Mouse (Mus musculus): ENCODE measurements around the gene Ldb3.

Gene Ldb3

GRCm38 (mm10) chr14:34588498-34588897, at the start of gene Ldb3:
Ldb3 (minus strand) TSS chr14:34588682.
- CTCF ChIA-PET: no interaction called here

- CTCF ChIA-PET: no interaction called here
Observed at GRCm38 (mm10) chr14:34635721-34636120, 47.2 kb upstream of the Ldb3 start.

DNA sequence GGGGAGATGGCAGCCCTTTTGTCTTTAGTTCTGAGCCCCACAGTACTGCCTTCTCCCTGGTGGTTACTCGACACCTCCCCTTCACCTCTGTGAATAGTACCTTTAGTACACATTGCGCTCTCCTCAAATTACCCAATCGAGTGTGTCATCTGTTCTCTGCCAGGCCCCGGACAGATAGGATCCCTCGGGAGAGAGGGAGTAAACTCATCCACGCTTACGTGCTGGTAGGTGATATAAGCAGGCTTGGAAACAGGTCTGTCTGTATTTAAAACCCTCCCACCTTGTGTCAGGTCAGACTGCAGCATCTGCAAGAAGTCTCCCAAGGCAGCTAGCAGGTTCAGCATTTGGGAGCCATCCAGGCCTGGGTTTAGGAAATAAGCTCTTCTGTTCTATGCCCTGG, 46.7 kb upstream of the Ldb3 start:
- CTCF ChIA-PET: no interaction called here

- CTCF ChIA-PET: interaction anchor here (0.6 kb wide), 1 partner anchor 12 kb away, joined by 3 read pairs; no protein-coding TSS in a partner anchor
Observed at GRCm38 (mm10) chr14:34632722-34633448, 44.4 kb upstream of the Ldb3 start.

DNA sequence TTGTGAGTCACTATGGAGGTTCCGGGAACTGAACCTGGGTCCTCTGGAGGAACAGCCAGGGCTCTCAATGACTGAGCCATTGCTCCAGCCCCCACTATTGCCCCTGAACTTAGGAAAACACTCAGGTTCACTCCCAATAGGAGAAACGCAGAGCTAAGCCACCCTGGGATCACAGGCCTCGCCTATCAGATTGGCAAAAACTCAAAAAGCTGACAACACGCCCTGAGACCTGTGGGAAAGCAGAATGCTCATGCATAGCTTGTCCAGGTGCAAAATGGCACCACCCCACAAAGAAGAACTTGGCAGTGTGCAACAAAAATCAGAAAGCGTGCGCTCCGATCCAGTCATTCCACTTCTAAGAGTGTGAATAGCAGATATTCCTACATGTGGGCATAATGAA, 38.3 kb upstream of the Ldb3 start:
- CTCF ChIA-PET: no interaction called here

DNA sequence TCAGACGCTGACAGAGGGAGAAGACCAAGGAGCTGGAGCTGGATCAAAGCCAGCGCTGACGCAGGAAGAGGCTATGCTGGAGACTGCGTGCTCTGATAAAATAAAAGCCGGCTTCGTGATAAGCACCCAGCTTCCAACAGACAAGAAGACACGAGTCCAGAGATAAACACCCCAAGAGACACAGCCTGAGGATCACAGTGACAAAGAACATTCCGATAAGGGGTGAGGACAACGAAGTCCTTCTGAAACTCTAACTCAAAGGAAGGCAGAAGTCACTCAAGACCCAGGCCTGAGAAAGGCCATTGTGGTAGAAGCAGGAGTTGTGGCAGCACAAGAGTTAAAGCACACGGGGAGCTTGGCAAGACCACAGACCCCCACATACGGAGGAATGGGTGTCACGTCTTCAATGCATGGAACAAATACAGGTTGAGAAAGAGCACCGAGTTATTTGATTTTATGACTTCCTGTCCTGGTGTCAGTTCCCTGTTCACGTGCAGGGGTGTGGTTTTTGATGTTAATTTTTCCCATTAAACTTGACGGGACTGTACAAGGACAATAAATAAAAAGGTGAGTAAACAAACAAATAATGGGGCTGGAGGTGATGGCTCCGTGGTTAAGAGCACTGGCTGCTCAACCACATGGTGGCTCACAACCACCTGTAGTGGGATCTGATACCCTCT, 35.2 kb upstream of the Ldb3 start:
- CTCF ChIA-PET: no interaction called here

DNA sequence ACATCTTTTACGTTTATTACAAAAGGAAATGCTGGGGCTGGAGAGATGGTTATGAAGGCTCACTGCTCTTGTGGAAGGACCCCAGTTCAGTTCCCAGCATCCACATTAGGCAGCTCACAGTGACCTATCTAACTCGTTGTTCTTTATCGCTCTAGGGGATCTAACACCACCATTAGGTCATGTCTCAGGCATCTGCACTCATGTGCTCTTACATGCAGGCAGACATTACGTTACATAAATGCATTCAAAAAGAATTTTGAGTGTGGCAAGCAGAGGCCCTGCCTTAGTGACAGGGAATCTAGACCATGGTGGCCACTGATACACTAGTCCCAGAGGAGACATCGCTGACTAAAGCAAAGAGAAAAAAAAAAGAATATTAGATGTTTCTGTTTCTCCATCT, 34.6 kb upstream of the Ldb3 start:
- CTCF ChIA-PET: no interaction called here

DNA sequence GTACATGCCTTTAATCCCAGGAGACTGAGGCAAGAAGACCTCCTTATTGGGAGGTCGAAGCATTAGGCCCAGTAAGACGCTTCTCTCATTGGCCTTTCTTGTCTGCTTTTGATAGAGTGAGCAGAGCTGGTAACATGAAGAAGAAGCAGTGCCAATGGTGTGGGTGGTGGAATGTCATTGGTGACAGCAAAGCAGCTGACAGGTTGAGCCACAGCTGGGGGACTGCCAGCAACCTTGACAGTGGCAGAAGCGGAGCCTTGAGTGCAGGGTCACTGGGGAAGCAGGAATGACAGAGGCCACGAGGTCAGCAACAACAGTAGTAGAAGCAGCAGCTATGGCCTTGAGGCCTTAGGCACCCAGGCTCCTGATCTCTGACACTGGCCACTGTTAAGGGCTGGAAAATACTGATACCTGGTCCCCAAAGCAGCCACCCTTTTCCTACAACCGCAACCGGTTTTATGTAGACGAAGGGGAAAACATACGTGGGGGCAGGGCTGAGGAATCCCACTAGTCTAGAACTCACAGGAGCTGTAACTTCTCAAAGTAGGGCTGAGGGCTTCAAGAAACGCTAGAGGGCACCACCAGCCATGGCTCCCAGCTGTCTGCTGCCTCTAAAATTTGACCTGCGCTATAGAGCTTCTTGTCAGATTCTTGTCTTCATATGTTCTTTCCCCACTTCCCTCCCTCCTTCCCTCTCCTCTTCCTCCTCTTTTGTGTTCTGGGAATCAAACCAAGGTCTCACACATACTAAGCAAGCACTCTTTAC, 32.3 kb upstream of the Ldb3 start:
- CTCF ChIA-PET: interaction anchor here (0.7 to 1.3 kb wide), 3 partner anchors 13 to 157 kb away, joined by 3 read pairs; no protein-coding TSS in a partner anchor

GRCm38 (mm10) chr14:34618808-34619207, 30.3 kb upstream of the Ldb3 start:
- CTCF ChIA-PET: interaction anchor here (0.7 kb wide), 1 partner anchor 159 kb away, joined by 3 read pairs; no protein-coding TSS in a partner anchor

GRCm38 (mm10) chr14:34616821-34617220, 28.3 kb upstream of the Ldb3 start:
- CTCF ChIA-PET: interaction anchor here (0.7 to 1.3 kb wide), 3 partner anchors 13 to 161 kb away, joined by 4 to 7 read pairs (median 5); no protein-coding TSS in a partner anchor

GRCm38 (mm10) chr14:34615625-34616024, 27.1 kb upstream of the Ldb3 start:
- CTCF ChIA-PET: no interaction called here

GRCm38 (mm10) chr14:34615082-34615481, 26.6 kb upstream of the Ldb3 start:
- CTCF ChIA-PET: no interaction called here

DNA sequence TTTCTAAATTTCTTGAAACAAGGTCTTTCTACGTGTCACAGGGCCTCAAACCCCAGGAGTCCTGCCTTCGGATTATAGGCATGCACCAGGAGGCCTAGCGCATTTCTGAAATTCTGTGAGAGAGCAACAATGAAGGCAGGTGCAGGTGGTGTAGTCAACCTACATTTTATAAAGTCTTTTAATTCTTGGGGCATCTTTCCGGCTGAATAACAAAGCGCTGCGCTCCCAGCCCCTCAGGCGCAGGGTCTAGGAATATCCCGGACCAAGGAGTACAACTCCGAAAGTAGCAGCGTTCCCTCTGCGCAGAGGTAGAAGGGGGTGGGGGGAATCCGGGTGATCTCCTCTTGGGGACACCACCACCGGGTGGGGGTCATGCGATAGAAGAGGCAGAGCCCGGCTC, 26.1 kb upstream of the Ldb3 start:
- CTCF ChIA-PET: no interaction called here

- CTCF ChIA-PET: no interaction called here
Observed at GRCm38 (mm10) chr14:34613523-34613922, 25.0 kb upstream of the Ldb3 start.

DNA sequence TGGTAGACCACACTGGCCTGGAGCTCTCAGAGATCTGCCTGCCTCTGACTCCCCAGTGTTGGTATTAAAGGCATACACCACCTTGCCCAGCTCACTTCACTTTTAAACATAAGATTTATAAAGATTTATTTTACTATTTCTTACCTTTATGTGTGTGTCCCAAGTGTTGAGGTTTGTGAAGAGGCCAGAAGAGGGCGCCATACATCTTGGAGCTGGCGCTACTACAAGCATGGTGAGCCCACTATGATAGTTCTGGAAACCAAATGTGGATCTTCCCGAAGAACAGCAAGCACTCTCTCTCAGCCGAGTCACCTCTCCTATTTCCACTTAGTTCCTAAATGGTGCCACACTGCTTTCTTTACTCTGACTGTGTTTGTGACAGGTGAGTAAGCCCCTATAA, 23.7 kb upstream of the Ldb3 start:
- CTCF ChIA-PET: interaction anchor here (0.6 kb wide), 1 partner anchor 41 kb away, joined by 4 read pairs; no protein-coding TSS in a partner anchor

DNA sequence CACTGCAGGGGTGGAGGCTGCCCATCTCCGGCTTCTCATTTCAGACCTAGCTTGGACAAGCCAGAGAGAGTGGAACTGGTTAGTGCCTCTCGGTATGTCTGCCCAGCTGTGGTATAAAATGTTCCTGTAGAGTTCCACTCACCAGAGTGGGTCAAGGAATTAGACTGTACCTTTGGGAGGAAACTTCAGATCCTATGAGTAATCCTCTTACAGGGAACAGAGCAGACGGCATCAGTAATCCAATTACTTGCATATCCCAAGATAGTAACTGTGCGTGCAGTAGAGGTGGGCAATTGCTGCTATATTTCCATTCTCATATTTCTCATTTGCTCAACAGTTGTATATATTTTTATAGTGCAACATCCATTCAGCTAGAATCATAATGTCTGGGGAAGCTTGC, 23.1 kb upstream of the Ldb3 start:
- CTCF ChIA-PET: interaction anchor here (0.5 kb wide), 1 partner anchor 58 kb away, joined by 4 read pairs; no protein-coding TSS in a partner anchor

GRCm38 (mm10) chr14:34601910-34602309, 13.4 kb upstream of the Ldb3 start:
- CTCF ChIA-PET: no interaction called here

GRCm38 (mm10) chr14:34599941-34600340, 11.5 kb upstream of the Ldb3 start, which contains the start of gene Opn4:
Opn4 (minus strand) TSS chr14:34600142.
- CTCF ChIA-PET: no interaction called here

GRCm38 (mm10) chr14:34595596-34596255, 7.2 kb upstream of the Ldb3 start:
- CTCF ChIA-PET: no interaction called here

GRCm38 (mm10) chr14:34591741-34592535, 3.5 kb upstream of the Ldb3 start:
- CTCF ChIA-PET: no interaction called here
